Mouse (Mus musculus): ENCODE data around the gene Mfsd12. TPM values are rescaled to one million over a fixed set of nuclear protein-coding genes. Genes with fewer than 3 reads are reported as not detected.

Mfsd12 gene
- total RNA-seq, 1 experiment, result 28.7 TPM

GRCm38 (mm10) chr10:81358841-81359240 lies 1.6 kb downstream of the Mfsd12 start:
- H3K4me3 ChIP-seq (ENCODE audit: insufficient read depth in 1 of 2, low read depth in 1 of 2, low read length in 2 of 2, poor library complexity in 1 of 2, severe bottlenecking in 1 of 2), result peak overlapping the region in 1 of 2 experiments; percentile 77; a peak in 1 of 4 replicates
- H3K27ac ChIP-seq (ENCODE audit: insufficient read depth, low read depth, low read length, poor library complexity, severe bottlenecking), result no peak overlapping the region
- peaks cover 15 to 47% of the 10 kb centered on the region in 2 experiments; a peak in 3 of 4 replicates for H3K4me1 ChIP-seq (ENCODE audit: control insufficient read depth in 2 of 2, insufficient read depth in 2 of 2, low read length in 2 of 2, poor library complexity in 1 of 2)
- in situ Hi-C loops (cut with MboI; ENCODE audit: low sequenced_read_pairs in 2 of 2, unreplicated experiment in 2 of 2), result no loop called here
- H3K9me3 ChIP-seq (ENCODE audit: control insufficient read depth, insufficient read depth, low read depth, low read length), result no peaks in the 10 kb centered on the region
- H3K9ac ChIP-seq (ENCODE audit: insufficient read depth, low read depth, low read length, poor library complexity, severe bottlenecking), result no peak overlapping the region; the same call in 1 of the 2 replicates
- peaks cover 29% of the 10 kb centered on the region; the same call in 1 of the 2 replicates for H3K36me3 ChIP-seq (ENCODE audit: control insufficient read depth, insufficient read depth, low read length, poor library complexity, severe bottlenecking)
- no peak for TF ChIP-seq ZC3H11A (IDR thresholded peaks at IDR 0.05; ENCODE audit: borderline replicate concordance, low read depth, low read length)
- TF ChIP-seq MAFK (IDR thresholded peaks at IDR 0.05; ENCODE audit: insufficient read depth, low read depth, low read length), result no peak
- TF ChIP-seq HCFC1 (IDR thresholded peaks at IDR 0.05; ENCODE audit: borderline replicate concordance, insufficient read depth, low read length), result no peak
- no peak for TF ChIP-seq CHD2 (IDR thresholded peaks at IDR 0.05; ENCODE audit: low read depth, low read length)
- no peak for TF ChIP-seq ZNF384 (IDR thresholded peaks at IDR 0.05; ENCODE audit: low read depth, low read length)
- DNase-seq (ENCODE audit: low read depth, low spot score), result no peak

GRCm38 (mm10) chr10:81360721-81361120 lies 3.4 kb downstream of the Mfsd12 start:
- Histone ChIP-seq H3K36me3 (ENCODE audit: control insufficient read depth, insufficient read depth, low read length, poor library complexity, severe bottlenecking) (peaks cover 31% of the 10 kb centered on the region; the same call in 1 of the 2 replicates), H3K9ac (ENCODE audit: insufficient read depth, low read depth, low read length, poor library complexity, severe bottlenecking) (no peak overlapping the region), H3K27ac (ENCODE audit: insufficient read depth, low read depth, low read length, poor library complexity, severe bottlenecking) (no peak overlapping the region), H3K9me3 (ENCODE audit: control insufficient read depth, insufficient read depth, low read depth, low read length) (no peaks in the 10 kb centered on the region), H3K4me1 (ENCODE audit: control insufficient read depth in 2 of 2, insufficient read depth in 2 of 2, low read length in 2 of 2, poor library complexity in 1 of 2) (peaks cover 8 to 54% of the 10 kb centered on the region in 2 experiments; a peak in 3 of 4 replicates), H3K4me3 (ENCODE audit: insufficient read depth in 1 of 2, low read depth in 1 of 2, low read length in 2 of 2, poor library complexity in 1 of 2, severe bottlenecking in 1 of 2) (peak overlapping the region in 1 of 2 experiments; percentile 28; a peak in 2 of 4 replicates)
- in situ Hi-C loops (cut with MboI; ENCODE audit: low sequenced_read_pairs in 2 of 2, unreplicated experiment in 2 of 2), result no loop called here
- TF ChIP-seq MAFK (IDR thresholded peaks at IDR 0.05; ENCODE audit: insufficient read depth, low read depth, low read length) (no peak), ZC3H11A (IDR thresholded peaks at IDR 0.05; ENCODE audit: borderline replicate concordance, low read depth, low read length) (no peak), CHD2 (IDR thresholded peaks at IDR 0.05; ENCODE audit: low read depth, low read length) (no peak)
- no peak for DNase-seq (ENCODE audit: low read depth, low spot score)

GRCm38 (mm10) chr10:81362336-81362949 lies 5.2 kb downstream of the Mfsd12 start:
- H3K9ac ChIP-seq (ENCODE audit: insufficient read depth, low read depth, low read length, poor library complexity, severe bottlenecking), result no peak overlapping the region
- H3K27ac ChIP-seq (ENCODE audit: insufficient read depth, low read depth, low read length, poor library complexity, severe bottlenecking), result no peak overlapping the region
- no peak for DNase-seq (ENCODE audit: low read depth, low spot score)
- no peaks in the 10 kb centered on the region for H3K9me3 ChIP-seq (ENCODE audit: control insufficient read depth, insufficient read depth, low read depth, low read length)
- TF ChIP-seq HCFC1 (IDR thresholded peaks at IDR 0.05; ENCODE audit: borderline replicate concordance, insufficient read depth, low read length) (no peak), ZNF384 (IDR thresholded peaks at IDR 0.05; ENCODE audit: low read depth, low read length) (no peak), MAFK (IDR thresholded peaks at IDR 0.05; ENCODE audit: insufficient read depth, low read depth, low read length) (no peak), CHD2 (IDR thresholded peaks at IDR 0.05; ENCODE audit: low read depth, low read length) (no peak), ZC3H11A (IDR thresholded peaks at IDR 0.05; ENCODE audit: borderline replicate concordance, low read depth, low read length) (no peak)
- in situ Hi-C loops (cut with MboI; ENCODE audit: low sequenced_read_pairs in 2 of 2, unreplicated experiment in 2 of 2), result no loop called here
- H3K4me1 ChIP-seq (ENCODE audit: control insufficient read depth in 2 of 2, insufficient read depth in 2 of 2, low read length in 2 of 2, poor library complexity in 1 of 2), result peaks cover 8 to 54% of the 10 kb centered on the region in 2 experiments; a peak in 3 of 4 replicates
- no peak overlapping the region for H3K4me3 ChIP-seq (ENCODE audit: insufficient read depth in 1 of 2, low read depth in 1 of 2, low read length in 2 of 2, poor library complexity in 1 of 2, severe bottlenecking in 1 of 2)
- H3K36me3 ChIP-seq (ENCODE audit: control insufficient read depth, insufficient read depth, low read length, poor library complexity, severe bottlenecking), result peaks cover 42% of the 10 kb centered on the region; the same call in 1 of the 2 replicates

- in situ Hi-C loops (cut with MboI; ENCODE audit: low sequenced_read_pairs in 2 of 2, unreplicated experiment in 2 of 2), result no loop called here
- H3K27ac ChIP-seq (ENCODE audit: insufficient read depth, low read depth, low read length, poor library complexity, severe bottlenecking), result no peak overlapping the region
- H3K9ac ChIP-seq (ENCODE audit: insufficient read depth, low read depth, low read length, poor library complexity, severe bottlenecking), result no peak overlapping the region
- H3K9me3 ChIP-seq (ENCODE audit: control insufficient read depth, insufficient read depth, low read depth, low read length), result no peaks in the 10 kb centered on the region
- H3K4me1 ChIP-seq (ENCODE audit: control insufficient read depth in 2 of 2, insufficient read depth in 2 of 2, low read length in 2 of 2, poor library complexity in 1 of 2), result peaks cover 3 to 49% of the 10 kb centered on the region in 2 experiments; a peak in 3 of 4 replicates
- no peak for DNase-seq (ENCODE audit: low read depth, low spot score)
- peaks cover 54% of the 10 kb centered on the region for H3K36me3 ChIP-seq (ENCODE audit: control insufficient read depth, insufficient read depth, low read length, poor library complexity, severe bottlenecking)
- peak overlapping the region; percentile 23 to 28; a peak in 3 of 4 replicates for H3K4me3 ChIP-seq (ENCODE audit: insufficient read depth in 1 of 2, low read depth in 1 of 2, low read length in 2 of 2, poor library complexity in 1 of 2, severe bottlenecking in 1 of 2)
- no peak for TF ChIP-seq CHD2 (IDR thresholded peaks at IDR 0.05; ENCODE audit: low read depth, low read length)
- TF ChIP-seq HCFC1 (IDR thresholded peaks at IDR 0.05; ENCODE audit: borderline replicate concordance, insufficient read depth, low read length), result no peak; the same call in 1 of the 2 replicates
- TF ChIP-seq ZNF384 (IDR thresholded peaks at IDR 0.05; ENCODE audit: low read depth, low read length), result no peak
- no peak for TF ChIP-seq MAFK (IDR thresholded peaks at IDR 0.05; ENCODE audit: insufficient read depth, low read depth, low read length)
- no peak for TF ChIP-seq ZC3H11A (IDR thresholded peaks at IDR 0.05; ENCODE audit: borderline replicate concordance, low read depth, low read length)
These were observed 6.4 kb downstream of the Mfsd12 start for GRCm38 (mm10) chr10:81363436-81364346.

Measured in ES-E14 (cell line).